Mouse (Mus musculus) effector memory CD4-positive, alpha-beta T cell, adult 5 months (primary cell): ENCODE data around the gene Olfr1509. TPM values are rescaled to one million over a fixed set of nuclear protein-coding genes. Genes with fewer than 3 reads are reported as not detected.

Experiments used
- polyA plus RNA-seq: library from polyadenylated mRNA; unstranded; fragments of 100-300 nt; shearing (Covaris generic); gene quantifications from one replicate; pipeline ENCODE4 v1.2.1, GENCODE M21; 2017

The Olfr1509 gene
- polyA plus RNA-seq, result not detected

GRCm38 (mm10) chr14:52442690-52443089 is at the start of gene Olfr1509:
Gene Olfr1509, plus strand, starts transcription at chr14:52442990.

DNA sequence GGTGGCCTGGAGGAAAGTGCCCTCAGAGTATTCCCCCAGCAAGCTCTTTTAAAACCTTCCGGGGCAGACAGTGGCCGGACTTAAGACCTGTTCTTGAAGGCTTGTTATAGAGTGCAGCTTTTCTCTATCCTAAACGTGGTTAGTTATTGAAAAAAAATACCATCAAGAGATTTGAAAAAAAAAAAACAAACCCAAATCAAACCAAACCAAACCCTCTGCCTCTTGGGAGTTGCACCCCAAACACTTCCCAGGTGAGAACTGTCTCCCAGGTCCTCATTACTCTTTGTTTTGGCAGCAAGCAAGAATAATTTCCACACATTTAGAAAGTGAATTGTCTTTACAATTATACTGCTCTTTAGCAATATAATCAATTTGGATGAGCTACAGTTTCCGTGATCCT is 45.5 kb upstream of the Olfr1509 start, which contains the start of gene Olfr1511:
Gene Olfr1511 (minus strand): TSS at position 101 of the 400 bp plus-strand sequence.

GRCm38 (mm10) chr14:52414273-52414672 is 28.5 kb upstream of the Olfr1509 start, which contains the start of gene Olfr1510:
Gene Olfr1510, minus strand, starts transcription at chr14:52414373.

DNA sequence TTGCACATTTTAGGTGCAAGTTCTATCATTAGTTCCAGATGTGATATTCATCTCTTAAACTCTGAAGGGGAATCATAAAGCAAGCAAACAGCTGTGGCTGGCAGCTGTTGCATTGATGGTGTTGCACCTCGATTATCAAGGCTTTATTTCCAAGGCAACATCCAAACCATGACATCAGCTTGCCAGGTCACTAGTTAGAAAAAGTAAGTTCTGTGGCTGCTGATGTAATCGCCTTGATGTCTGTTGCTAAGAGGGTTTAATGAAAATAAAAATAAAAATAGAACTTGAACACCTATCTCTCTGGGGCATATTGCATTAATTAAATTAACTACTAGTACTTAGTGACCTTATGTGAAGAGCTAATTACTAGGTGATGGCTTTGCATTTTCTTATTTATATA is 24.6 kb downstream of the Olfr1509 start, which contains the start of gene Olfr1508:
Gene Olfr1508 (minus strand): TSS at position 101 of the 400 bp plus-strand sequence.

DNA sequence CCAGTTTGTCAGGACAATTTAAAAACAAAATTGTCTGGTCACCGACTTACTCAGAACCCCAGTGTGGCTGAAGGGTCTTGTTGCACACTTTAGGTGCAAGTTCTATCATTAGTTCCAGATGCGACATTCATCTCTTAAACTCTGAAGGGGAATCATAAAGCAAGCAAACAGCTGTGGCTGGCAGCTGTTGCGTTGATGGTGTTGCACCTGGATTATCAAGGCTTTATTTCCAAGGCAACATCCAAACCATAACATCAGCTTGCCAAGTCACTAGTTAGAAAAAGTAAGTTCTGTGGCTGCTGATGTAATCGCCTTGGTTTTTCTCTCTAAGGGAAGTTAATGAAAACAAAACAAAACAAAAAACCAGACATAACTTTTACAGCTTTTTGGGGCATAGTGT is 52.7 kb downstream of the Olfr1509 start, which contains the start of gene Olfr1507:
Gene Olfr1507 (minus strand): TSS at position 234 of the 400 bp plus-strand sequence.

Other genes starting within 250 kb of the Olfr1509 start
- 14.9 TPM for gene Supt16, start 245.6 kb upstream of the Olfr1509 start, polyA plus RNA-seq
- 29.7 TPM for gene Chd8, start 185.2 kb upstream of the Olfr1509 start, polyA plus RNA-seq
- 128 TPM for gene Tox4, start 163.8 kb upstream of the Olfr1509 start, polyA plus RNA-seq
- 24.1 TPM for gene Rab2b, start 163.4 kb upstream of the Olfr1509 start, polyA plus RNA-seq
- 51.2 TPM for gene Mettl3, start 137.9 kb upstream of the Olfr1509 start, polyA plus RNA-seq
- gene Sall2, start 114.2 kb upstream of the Olfr1509 start, polyA plus RNA-seq, result 1.00 TPM
- not detected for gene Olfr1513, start 86.6 kb upstream of the Olfr1509 start, polyA plus RNA-seq
- gene Olfr1512, start 63.8 kb upstream of the Olfr1509 start, polyA plus RNA-seq, result not detected
- not detected for gene Olfr1511, start 45.6 kb upstream of the Olfr1509 start, polyA plus RNA-seq
- gene Olfr1510, start 28.6 kb upstream of the Olfr1509 start, polyA plus RNA-seq, result not detected
- not detected for gene Olfr1508, start 24.5 kb downstream of the Olfr1509 start, polyA plus RNA-seq
- not detected for gene Olfr1507, start 52.8 kb downstream of the Olfr1509 start, polyA plus RNA-seq